Mouse (Mus musculus): ENCODE results near the gene Gtf2h4.

- TF ChIP-seq CTCF (IDR thresholded peaks at IDR 0.05; ENCODE audit: control insufficient read depth, insufficient read depth, insufficient read length) (no peak), MYOG (IDR thresholded peaks at IDR 0.05; ENCODE audit: control insufficient read depth, extremely low read depth, insufficient read length) (no peak), MAX (IDR thresholded peaks at IDR 0.05) (no peak), CEBPB (IDR thresholded peaks at IDR 0.05; ENCODE audit: low read depth) (no peak), USF1 (IDR thresholded peaks at IDR 0.05; ENCODE audit: low read depth) (no peak), MYOD1 (IDR thresholded peaks at IDR 0.05; ENCODE audit: control insufficient read depth, insufficient read length, low read depth) (no peak), FOSL1 (IDR thresholded peaks at IDR 0.05; ENCODE audit: insufficient read depth, low read length, poor library complexity, severe bottlenecking) (no peak)
Observed at GRCm38 (mm10) chr17:35685061-35685460, 11.5 kb upstream of the Gtf2h4 start.

Measured in C2C12 (cell line).